Mouse (Mus musculus): ENCODE measurements around the gene Pawr. TPM values are rescaled to one million over a fixed set of nuclear protein-coding genes. Genes with fewer than 3 reads are reported as not detected.
"Not testable (repeated sequence)": the region's sequence is repeated elsewhere in the genome, so short reads cannot be mapped to it uniquely, and the experiment has no call there.

Pawr gene
- polyA plus RNA-seq, 1 experiment from 2014 or later, result 21.0 TPM

DNA sequence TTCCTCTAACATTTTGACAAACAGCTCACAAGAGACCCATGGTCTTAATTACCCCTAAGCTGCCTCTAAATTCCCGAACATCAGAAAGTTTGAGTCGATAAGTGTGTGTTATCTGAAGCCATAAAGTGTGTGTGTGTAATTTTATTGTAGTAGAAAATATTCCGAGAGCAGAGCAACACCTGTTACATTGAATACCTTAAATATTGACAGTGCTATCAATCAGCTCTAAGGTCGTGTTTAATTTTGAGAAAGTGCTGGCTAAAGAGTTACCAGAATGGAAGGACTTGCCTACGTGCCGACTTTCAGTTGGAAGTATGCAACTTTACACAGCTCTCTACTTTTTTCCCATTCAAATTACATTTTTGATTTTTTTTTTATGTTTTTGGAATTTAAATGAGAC is 76.5 kb downstream of the Pawr start:
- peaks cover 9% of the 10 kb centered on the region; the same call in 1 of the 2 replicates for H3K36me3 ChIP-seq
- H3K4me3 ChIP-seq, result no peak overlapping the region
- WGBS, result 79% methylated on average over 6 of the region's 6 CpGs
- no peak overlapping the region for H3K27ac ChIP-seq (ENCODE audit: poor library complexity, severe bottlenecking)
- H3K9ac ChIP-seq, result no peak overlapping the region
- peaks cover 45% of the 10 kb centered on the region for H3K4me1 ChIP-seq (replicated peaks)
- no peak overlapping the region for H3K4me2 ChIP-seq
- ATAC-seq (ENCODE audit: insufficient number of reproducible peaks, low FRiP score), result no peak
- H3K9me3 ChIP-seq (replicated peaks), result 0 out of 2 replicates have a peak, but pooled peaks cover 2% of the 10 kb centered on the region
- H3K27me3 ChIP-seq (replicated peaks), result no peaks in the 10 kb centered on the region

DNA sequence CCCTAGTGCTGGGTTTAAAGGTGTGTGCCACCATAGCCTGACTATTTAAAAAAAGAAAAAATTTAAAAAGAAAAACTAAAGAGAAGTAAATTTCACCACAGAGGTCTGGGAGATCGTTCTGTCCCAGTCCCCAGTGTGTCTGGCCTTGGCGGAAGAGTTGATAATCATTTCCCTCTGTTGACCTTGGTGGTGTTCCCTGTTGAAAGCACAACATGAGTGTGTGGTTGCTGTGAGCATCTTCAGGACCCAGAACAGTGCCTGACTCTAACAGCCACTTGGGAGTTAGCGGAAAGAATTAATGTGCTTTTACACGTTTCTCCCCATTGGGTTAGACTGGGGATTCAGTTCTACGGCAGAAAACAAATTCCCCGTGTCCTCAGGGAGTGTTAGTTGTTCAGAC is 77.1 kb downstream of the Pawr start:
- Histone ChIP-seq H3K4me1 (replicated peaks) (peaks cover 45% of the 10 kb centered on the region), H3K27ac (ENCODE audit: poor library complexity, severe bottlenecking) (no peak overlapping the region), H3K9ac (no peak overlapping the region), H3K9me3 (replicated peaks) (0 out of 2 replicates have a peak, but pooled peaks cover 2% of the 10 kb centered on the region), H3K4me3 (no peak overlapping the region), H3K27me3 (replicated peaks) (no peaks in the 10 kb centered on the region), H3K36me3 (peaks cover 9% of the 10 kb centered on the region; the same call in 1 of the 2 replicates), H3K4me2 (no peak overlapping the region)
- WGBS, result 54% methylated on average over 6 of the region's 6 CpGs
- no peak for ATAC-seq (ENCODE audit: insufficient number of reproducible peaks, low FRiP score)

DNA sequence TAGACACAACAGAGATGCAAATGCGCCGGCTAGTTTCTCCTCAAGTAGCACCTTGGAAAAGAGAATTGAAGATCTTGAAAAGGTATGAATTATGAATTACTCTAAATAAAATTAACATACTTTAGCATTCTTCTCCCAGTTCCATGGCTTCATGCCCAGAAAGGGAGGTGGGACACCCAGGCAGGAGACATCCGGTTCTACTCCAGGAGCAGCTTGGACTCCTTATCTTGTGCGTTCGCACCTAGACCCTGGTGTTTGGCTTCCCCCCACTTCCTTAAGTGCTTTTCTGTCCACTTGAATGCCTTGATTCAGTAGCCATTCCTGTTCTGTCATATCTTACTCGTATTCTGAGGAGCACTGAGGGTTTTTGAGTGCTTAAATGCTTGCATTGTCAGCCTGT is 77.6 kb downstream of the Pawr start:
- ATAC-seq (ENCODE audit: insufficient number of reproducible peaks, low FRiP score), result no peak
- Histone ChIP-seq H3K4me2 (no peak overlapping the region), H3K9ac (no peak overlapping the region), H3K4me3 (no peak overlapping the region), H3K27ac (ENCODE audit: poor library complexity, severe bottlenecking) (no peak overlapping the region), H3K36me3 (peaks cover 10% of the 10 kb centered on the region; the same call in 1 of the 2 replicates), H3K4me1 (replicated peaks) (peaks cover 41% of the 10 kb centered on the region), H3K27me3 (replicated peaks) (no peaks in the 10 kb centered on the region), H3K9me3 (replicated peaks) (0 out of 2 replicates have a peak, but pooled peaks cover 2% of the 10 kb centered on the region)
- WGBS, result 49% methylated on average over 6 of the region's 6 CpGs

DNA sequence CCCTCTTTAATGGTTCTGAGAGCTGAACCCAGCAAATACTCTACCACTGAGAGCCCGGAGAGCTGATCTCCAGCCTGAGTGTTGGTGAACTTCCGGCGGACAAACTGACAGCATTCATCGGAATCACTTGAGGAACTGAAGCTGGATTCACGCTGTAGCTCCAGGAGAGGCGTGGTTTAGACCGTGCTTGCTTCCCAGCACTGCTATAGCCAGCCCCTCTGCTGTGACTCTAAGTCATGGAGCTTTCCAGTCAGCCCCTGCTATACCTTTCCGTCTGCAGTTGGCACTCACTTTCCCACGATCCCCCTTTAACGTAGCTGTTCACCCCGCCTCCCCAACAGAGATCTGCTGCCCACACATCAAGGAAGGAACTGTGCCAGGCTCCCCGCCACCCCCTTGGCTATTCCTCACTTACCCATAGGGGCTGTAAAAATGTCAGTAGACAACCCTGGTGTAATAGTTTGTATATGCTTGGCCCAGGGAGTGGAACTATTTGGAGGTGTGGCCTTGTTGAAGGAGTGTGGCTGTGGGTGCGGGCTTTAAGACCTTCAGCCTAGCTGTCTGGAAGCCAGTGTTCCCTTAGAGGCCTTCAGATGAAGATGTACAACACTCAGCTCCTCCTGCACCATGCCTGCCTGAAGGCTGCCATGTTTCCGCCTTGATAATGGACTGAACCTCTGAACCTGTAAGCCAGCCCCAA is 83.2 kb downstream of the Pawr start:
- ATAC-seq (ENCODE audit: insufficient number of reproducible peaks, low FRiP score), result no peak
- Histone ChIP-seq H3K36me3 (peaks cover 20% of the 10 kb centered on the region), H3K27me3 (replicated peaks) (no peaks in the 10 kb centered on the region), H3K9ac (no peak overlapping the region), H3K9me3 (replicated peaks) (no peaks in the 10 kb centered on the region), H3K27ac (ENCODE audit: poor library complexity, severe bottlenecking) (no peak overlapping the region), H3K4me2 (no peak overlapping the region), H3K4me3 (no peak overlapping the region), H3K4me1 (replicated peaks) (no peaks in the 10 kb centered on the region)
- WGBS, result 86% methylated on average over 14 of the region's 14 CpGs

DNA sequence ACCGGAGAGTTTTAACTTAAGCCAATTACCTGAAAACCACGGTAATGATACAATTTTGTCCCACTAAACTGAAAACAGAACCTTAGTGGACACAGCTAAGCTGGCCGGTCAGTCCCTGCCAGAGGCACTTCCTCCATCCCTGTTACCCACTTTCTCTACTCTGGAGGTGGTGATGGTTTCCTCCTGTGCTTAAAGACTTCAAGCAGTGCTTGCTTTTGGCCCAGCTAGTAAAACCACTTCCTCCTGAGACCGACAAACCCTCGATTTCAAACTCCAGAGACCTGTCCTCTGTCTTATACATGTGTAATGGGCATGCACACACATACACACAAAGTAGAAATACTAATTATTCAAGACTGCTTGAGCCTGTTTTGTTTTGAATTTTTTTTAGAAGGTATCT is 85.5 kb downstream of the Pawr start:
- H3K4me3 ChIP-seq, result no peak overlapping the region
- 74% methylated on average over 5 of the region's 5 CpGs for WGBS
- no peak overlapping the region for H3K4me2 ChIP-seq
- H3K36me3 ChIP-seq, result peaks cover 13% of the 10 kb centered on the region
- no peaks in the 10 kb centered on the region for H3K4me1 ChIP-seq (replicated peaks)
- no peak overlapping the region for H3K9ac ChIP-seq
- no peaks in the 10 kb centered on the region for H3K27me3 ChIP-seq (replicated peaks)
- no peak overlapping the region for H3K27ac ChIP-seq (ENCODE audit: poor library complexity, severe bottlenecking)
- ATAC-seq (ENCODE audit: insufficient number of reproducible peaks, low FRiP score), result no peak
- no peaks in the 10 kb centered on the region for H3K9me3 ChIP-seq (replicated peaks)

DNA sequence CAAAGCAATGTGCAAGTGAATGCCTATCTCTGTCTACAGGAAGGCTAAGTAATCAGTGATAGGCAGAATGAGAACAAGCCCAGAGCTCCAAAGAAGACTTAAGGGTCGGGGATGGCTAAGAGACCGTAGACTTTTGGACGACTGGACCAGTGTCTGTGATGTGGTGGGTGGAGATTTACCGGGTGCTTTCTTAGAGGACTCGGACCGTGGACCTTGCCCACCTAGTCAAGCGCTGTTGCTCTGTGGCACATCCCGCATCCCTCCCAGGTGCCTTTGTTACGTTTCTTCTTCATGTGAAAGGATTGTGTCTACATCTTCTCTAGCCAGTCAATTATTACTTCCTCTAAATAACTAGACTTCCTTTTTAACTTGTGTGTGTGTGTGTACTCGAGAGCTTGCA is 98.6 kb downstream of the Pawr start:
- H3K4me3 ChIP-seq, result no peak overlapping the region
- H3K27me3 ChIP-seq (replicated peaks), result no peaks in the 10 kb centered on the region
- no peak overlapping the region for H3K4me2 ChIP-seq
- H3K27ac ChIP-seq (ENCODE audit: poor library complexity, severe bottlenecking), result no peak overlapping the region
- H3K4me1 ChIP-seq (replicated peaks), result peaks cover 26% of the 10 kb centered on the region
- 84% methylated on average over 10 of the region's 10 CpGs for WGBS
- no peak overlapping the region for H3K9ac ChIP-seq
- no peaks in the 10 kb centered on the region for H3K36me3 ChIP-seq
- no peaks in the 10 kb centered on the region for H3K9me3 ChIP-seq (replicated peaks)
- no peak for ATAC-seq (ENCODE audit: insufficient number of reproducible peaks, low FRiP score)

DNA sequence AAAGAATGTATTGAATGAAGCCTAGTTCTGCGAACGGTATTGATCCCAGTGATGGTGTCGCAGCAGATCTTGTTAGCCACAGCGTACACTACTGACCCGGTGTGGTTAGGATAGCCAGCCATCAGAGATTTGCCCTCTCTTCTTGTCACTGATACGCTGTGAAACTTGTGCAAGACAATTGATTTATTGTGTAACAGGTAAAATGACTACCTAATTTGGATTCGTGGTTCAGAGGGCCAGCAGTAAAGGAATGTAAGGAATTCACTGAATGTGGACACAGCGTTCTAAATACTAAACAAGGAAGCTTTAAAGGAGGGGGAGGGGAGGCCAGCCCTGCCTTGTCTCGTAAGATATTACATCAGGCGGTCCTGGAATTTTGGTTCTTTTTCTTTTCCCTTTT is 100.3 kb downstream of the Pawr start:
- peak overlapping the region; percentile 49 for H3K4me2 ChIP-seq

DNA sequence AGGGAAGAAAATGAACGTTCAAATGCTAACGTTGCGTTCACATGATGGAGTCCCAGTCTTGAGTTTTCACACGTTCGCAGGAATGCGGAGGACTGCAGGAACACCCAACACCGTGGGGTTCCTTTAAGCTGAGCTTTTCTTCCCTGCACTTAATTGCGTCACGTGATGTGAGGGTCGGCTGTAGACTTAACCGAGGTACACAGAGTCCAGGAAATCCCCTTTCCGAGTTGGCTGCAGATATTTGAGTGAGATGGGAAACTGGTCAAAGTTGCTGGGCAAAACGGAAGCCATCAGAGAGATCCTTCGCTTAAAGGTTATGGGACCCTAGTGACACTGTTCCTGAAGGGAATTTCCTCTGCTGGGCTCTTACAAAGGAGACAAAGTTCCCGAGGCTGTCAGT is 102.1 kb downstream of the Pawr start:
- H3K9ac ChIP-seq, result no peak overlapping the region
- no peaks in the 10 kb centered on the region for H3K9me3 ChIP-seq (replicated peaks)
- peak overlapping the region; percentile 6; the same call in 1 of the 2 replicates for H3K4me3 ChIP-seq
- H3K36me3 ChIP-seq, result no peaks in the 10 kb centered on the region
- WGBS, result 9% methylated on average over 15 of the region's 15 CpGs
- no peaks in the 10 kb centered on the region for H3K27me3 ChIP-seq (replicated peaks)
- no peak overlapping the region for H3K27ac ChIP-seq (ENCODE audit: poor library complexity, severe bottlenecking)
- peak overlapping the region; percentile 47 for H3K4me2 ChIP-seq
- H3K4me1 ChIP-seq (replicated peaks), result peaks cover 38% of the 10 kb centered on the region
- peak; percentile 68 for ATAC-seq (ENCODE audit: insufficient number of reproducible peaks, low FRiP score)

More for the DNA sequence above, 100.3 kb downstream of the Pawr start:
- Histone ChIP-seq H3K27me3 (replicated peaks) (no peaks in the 10 kb centered on the region), H3K36me3 (no peaks in the 10 kb centered on the region), H3K4me3 (no peak overlapping the region), H3K4me1 (replicated peaks) (peaks cover 35% of the 10 kb centered on the region), H3K9me3 (replicated peaks) (no peaks in the 10 kb centered on the region), H3K27ac (ENCODE audit: poor library complexity, severe bottlenecking) (no peak overlapping the region), H3K9ac (0 out of 2 replicates have a peak overlapping the region, but pooled peaks have one; percentile 24)
- 23% methylated on average over 10 of the region's 10 CpGs for WGBS
- no peak for ATAC-seq (ENCODE audit: insufficient number of reproducible peaks, low FRiP score)

DNA sequence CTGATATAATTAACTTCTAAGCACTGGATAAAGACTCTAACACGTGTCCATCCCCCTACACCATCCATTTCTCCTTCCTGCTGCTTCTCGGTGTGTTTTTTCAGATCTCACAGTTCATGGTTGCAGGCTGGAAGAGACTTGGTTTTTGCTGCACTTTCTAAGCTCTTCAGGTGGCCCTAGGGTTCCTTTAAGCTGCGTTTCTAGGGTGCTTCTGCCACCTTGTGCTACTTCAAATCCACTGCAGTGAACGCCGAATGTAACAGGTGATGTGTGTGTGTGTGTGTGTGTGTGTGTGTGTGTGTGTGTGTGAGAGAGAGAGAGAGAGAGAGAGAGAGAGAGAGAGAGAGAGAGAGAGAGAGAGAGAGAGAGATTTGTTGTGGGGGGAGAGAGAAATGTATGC is 103.7 kb downstream of the Pawr start:
- WGBS, result 13% methylated on average over 5 of the region's 5 CpGs
- Histone ChIP-seq H3K36me3 (no peaks in the 10 kb centered on the region), H3K4me2 (0 out of 2 replicates have a peak overlapping the region, but pooled peaks have one; percentile 47), H3K27me3 (replicated peaks) (no peaks in the 10 kb centered on the region), H3K4me1 (replicated peaks) (peaks cover 38% of the 10 kb centered on the region), H3K4me3 (no peak overlapping the region), H3K9me3 (replicated peaks) (no peaks in the 10 kb centered on the region), H3K9ac (no peak overlapping the region), H3K27ac (ENCODE audit: poor library complexity, severe bottlenecking) (no peak overlapping the region)
- no peak for ATAC-seq (ENCODE audit: insufficient number of reproducible peaks, low FRiP score)

DNA sequence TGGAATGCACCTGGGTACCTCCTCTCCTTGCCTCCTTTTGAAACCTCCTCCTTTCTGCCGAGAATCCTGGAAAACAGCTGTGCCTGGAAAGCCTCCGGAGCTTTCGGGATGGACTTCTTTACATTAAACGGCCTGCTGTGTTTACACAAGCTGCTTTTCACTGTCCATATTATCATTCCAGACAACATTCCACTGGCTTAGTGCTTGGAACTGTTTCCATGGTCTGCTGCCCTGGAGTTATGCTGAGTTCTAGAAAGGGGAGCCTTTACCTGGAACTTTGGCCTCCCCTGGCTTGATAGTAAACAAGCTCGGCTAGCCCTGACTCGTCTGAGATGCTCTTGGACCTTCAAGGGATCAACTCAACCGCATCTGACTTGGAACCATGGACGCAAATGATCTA is 104.4 kb downstream of the Pawr start:
- no peaks in the 10 kb centered on the region for H3K36me3 ChIP-seq
- H3K27ac ChIP-seq (ENCODE audit: poor library complexity, severe bottlenecking), result peak overlapping the region; percentile 24; the same call in 1 of the 2 replicates
- no peak overlapping the region for H3K9ac ChIP-seq
- WGBS, result 35% methylated on average over 8 of the region's 8 CpGs
- no peaks in the 10 kb centered on the region for H3K27me3 ChIP-seq (replicated peaks)
- H3K9me3 ChIP-seq (replicated peaks), result no peaks in the 10 kb centered on the region
- no peak for ATAC-seq (ENCODE audit: insufficient number of reproducible peaks, low FRiP score)
- H3K4me1 ChIP-seq (replicated peaks), result peaks cover 37% of the 10 kb centered on the region
- H3K4me3 ChIP-seq, result no peak overlapping the region
- no peak overlapping the region for H3K4me2 ChIP-seq

DNA sequence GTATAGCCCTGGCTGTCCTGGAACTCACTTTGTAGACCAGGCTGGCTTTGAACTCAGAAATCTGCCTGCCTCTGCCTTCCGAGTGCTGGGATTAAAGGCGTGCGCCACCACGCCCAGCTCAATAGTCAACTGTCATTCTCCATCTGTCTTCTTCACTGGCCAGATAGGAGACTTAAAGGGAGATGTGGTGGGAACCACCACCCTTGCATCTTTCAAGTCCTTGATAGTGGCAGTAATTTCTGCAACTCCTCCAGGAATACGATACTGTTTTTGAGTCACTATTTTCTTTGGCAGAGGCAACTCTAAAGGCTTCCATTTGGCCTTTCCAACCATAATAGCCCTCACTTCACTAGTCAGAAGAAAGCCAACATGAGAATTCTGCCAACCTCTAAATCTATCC is 108.3 kb downstream of the Pawr start:
- not testable (repeated sequence) for H3K4me3 ChIP-seq; H3K9ac ChIP-seq; H3K9me3 ChIP-seq (replicated peaks); H3K27ac ChIP-seq (ENCODE audit: poor library complexity, severe bottlenecking); H3K4me2 ChIP-seq; H3K27me3 ChIP-seq (replicated peaks); H3K36me3 ChIP-seq; ATAC-seq (ENCODE audit: insufficient number of reproducible peaks, low FRiP score)
- peaks cover 30% of the 10 kb centered on the region for H3K4me1 ChIP-seq (replicated peaks)
- 79% methylated on average over 5 of the region's 5 CpGs for WGBS

All from heart, embryonic 12.5 days (tissue).